Mouse (Mus musculus) right cerebral cortex, adult 2 months (tissue): ENCODE measurements at regions not wholly inside any gene's neighbourhood (a gene's known extent, or its start where the extent isn't known, plus 50 kb on each side); places are given as distances from the start of the nearest gene placed in this dataset.
A peak's percentile ranks its signal among the peaks of the same experiment; 100 is the strongest.

Source experiments
- DNase-seq, 2 experiments: peaks; one replicate each; pipeline ENCODE4 v3.0.0; 2021 to 2022; ENCODE audit warnings: low spot score in 2 of 2

- DNase-seq = no peak
Measured at GRCm38 (mm10) chr5:47185868-47186267, 797.1 kb upstream of the Slit2 start.

DNA sequence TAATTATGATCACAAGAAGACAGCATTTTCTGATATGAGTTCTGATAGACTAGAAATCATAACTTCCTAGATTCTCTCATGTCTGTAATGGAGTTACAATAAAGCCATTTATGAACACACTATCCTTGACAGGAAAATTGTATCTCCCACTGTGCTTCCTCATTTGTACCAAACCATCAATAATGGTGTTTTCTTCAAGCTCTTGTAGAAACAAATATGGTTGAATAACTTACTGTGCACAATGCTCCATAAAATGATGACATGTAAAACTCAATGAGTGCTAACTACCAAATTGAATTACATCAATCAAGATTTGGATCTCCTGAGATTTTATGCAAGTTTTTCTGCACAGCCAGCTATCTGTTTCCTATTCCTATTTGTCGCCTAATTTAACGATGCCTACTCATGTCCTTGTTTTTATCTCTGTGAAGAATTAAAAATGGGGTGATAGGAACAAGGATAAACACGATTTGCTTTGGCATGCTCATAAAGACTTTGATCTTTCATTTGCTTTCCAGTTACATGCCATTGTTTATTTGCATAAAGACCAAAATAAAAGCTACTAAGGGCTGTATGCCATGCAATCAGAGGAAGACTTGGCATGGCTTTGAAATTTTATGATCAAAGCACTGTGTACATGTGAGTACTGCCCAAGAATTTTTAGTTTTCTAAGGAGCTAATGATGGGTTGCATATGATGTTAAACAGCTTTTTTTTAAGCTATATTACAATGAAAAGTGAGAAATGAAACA lies 780.6 kb upstream of the Slit2 start:
- no peak for DNase-seq

DNA sequence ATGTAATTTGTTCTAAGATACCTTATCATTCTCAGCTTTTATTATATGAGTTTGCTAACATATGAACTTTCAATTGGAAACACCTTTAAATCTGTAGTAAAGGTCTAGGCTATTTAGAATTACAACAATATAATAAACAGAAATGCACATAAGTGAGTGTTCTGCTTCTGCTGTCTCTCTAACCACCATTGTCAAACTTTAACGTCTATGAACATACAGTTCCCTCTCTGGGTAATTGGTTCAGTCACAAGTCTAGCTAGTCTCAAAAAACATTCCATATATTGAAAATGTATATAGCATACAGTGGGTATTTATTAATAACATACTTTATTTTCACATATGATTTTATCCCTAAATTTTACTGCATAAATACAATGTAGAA lies 780.0 kb upstream of the Slit2 start:
- DNase-seq = no peak

DNA sequence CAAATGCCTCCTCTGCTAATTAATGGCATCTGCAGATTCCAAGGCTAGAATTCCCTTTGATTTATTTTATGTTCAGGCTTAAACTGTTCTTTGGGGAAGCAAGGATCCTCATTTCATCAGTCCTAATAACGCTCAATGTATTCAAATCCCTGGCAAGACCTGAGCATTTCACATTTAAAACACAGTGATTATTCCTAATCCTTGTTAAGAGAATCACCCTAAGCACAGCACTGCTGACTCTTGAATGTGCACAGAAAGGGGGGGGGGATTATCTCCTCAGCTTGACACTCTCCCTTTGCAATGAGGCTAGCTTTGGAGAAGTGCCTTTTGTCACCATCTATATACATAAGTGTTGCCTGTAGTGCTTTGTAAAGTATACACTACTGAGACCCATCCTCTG lies 772.4 kb upstream of the Slit2 start:
- no peak for DNase-seq

- DNase-seq = no peak
Measured at GRCm38 (mm10) chr5:47215421-47215820, 767.5 kb upstream of the Slit2 start.

GRCm38 (mm10) chr5:47225247-47225646 lies 757.7 kb upstream of the Slit2 start:
- DNase-seq = no peak

DNA sequence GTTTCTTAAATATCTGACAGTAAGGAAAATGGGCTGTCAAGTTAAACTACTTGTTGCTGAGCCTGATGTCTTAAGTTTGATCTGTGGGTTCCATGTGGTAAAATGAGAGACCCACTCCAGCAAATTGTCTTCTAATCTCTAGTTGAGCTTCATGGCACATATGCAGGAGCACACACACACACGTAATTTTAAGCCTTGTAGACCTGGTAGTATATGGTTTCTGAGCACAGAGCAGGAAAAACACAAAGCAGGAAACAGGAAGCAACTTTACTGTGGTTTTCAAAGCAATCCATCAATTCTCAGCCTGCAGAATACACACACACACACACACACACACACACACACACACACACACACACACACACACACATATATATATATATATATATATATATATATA lies 746.8 kb upstream of the Slit2 start:
- no peak for DNase-seq

GRCm38 (mm10) chr5:47240060-47240459 lies 742.9 kb upstream of the Slit2 start:
- no peak for DNase-seq

DNA sequence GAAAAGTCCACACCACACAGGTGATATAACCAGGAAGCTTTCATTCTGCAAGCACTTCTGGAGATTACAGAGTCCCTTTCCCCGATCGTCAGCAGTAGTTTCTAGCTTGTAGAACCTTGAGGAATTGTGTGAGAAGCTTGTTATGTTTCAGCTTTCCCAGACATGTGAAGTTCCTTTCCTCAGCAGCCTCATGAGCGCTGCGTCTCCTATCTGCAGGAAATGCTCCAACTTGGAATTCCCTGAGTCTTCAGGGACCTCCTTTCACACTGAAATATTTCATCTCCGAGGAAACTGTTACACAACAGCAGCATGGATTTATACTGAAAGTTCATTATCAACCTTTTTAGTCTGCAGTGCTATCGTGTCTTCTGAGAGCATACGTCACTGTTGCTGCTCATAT lies 742.4 kb upstream of the Slit2 start:
- peak; percentile 15 to 23 for DNase-seq

DNA sequence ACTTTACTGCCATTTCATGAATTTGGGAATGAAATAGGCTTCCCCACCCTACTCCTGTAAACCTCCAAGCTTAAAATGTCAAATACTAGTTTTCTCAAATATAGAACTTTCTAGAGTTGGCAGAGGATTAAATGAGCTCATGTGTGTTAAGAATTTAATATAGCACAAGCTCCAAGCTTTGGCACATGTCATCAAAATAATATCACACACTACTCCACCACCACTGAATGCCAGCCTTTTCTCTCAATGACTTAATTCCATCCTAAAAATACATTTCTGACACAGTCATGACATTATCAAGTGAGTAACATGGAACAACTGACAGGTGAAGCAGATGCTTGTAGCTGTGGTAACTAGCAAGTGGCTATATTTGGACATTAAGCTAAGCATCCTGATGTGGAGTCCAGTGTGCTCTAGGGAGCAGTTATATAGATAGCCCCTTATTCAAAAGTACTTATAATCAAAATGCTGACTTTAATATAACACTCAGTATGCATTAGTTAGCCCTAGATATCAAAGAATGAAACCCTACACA lies 728.0 kb upstream of the Slit2 start:
- no peak for DNase-seq

DNA sequence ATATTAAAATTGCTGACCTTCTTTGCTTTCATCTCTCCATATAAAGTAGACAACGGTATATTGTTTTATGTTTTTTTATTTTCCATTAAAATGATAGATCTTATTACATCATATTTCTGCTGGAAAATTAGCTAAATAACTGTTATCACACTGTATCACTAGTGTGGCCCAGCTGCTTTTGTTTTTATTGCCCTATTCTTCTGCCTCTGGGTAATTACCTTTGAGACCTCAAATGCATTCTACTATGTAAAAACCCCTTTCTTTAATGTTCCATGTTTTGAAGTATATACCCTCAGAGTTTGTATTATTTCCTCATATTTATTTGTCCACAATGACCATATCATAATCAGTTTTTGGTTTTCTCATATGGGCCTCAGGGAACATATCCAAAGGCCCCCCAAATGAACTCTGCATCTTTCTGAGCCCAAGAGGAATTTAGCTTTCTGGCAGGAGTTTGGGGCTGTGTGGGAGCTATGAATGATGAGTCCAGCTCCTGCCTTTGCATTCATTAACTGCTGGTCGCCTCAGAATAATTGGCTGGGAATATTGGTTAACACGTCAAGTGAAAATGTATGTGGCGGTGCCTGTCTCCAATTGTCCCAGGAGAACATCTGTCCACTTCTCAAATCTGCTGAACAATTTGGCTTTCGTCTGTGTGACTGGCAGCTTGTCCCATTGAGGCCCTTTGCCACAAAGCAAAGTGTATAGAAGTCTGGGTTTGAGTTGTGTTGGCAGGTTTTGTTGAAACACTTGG lies 721.1 kb upstream of the Slit2 start:
- DNase-seq = no peak

- DNase-seq = no peak
Measured at GRCm38 (mm10) chr5:47272642-47273041, 710.3 kb upstream of the Slit2 start.

- DNase-seq = no peak
Measured at GRCm38 (mm10) chr5:47273389-47274255, 709.3 kb upstream of the Slit2 start.

DNA sequence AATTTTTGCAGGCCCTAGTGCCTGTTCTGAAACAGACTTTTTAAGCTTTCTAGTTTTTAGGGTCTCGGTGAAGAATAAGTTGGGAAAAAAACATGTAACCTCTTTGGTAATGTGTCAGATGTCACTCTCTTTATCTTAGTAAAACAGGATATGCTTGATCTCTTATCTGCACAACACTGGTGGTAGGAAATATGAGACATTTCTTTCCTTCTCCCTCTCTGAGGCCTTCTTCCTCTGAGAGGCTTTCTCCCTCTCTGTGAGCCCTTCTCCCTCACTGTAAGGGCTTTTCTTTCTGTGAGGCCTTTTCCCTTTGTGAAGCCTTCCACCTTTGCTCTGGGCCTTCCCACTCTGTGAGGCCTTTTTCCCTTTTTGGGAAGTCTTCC lies 708.7 kb upstream of the Slit2 start:
- no peak for DNase-seq

DNA sequence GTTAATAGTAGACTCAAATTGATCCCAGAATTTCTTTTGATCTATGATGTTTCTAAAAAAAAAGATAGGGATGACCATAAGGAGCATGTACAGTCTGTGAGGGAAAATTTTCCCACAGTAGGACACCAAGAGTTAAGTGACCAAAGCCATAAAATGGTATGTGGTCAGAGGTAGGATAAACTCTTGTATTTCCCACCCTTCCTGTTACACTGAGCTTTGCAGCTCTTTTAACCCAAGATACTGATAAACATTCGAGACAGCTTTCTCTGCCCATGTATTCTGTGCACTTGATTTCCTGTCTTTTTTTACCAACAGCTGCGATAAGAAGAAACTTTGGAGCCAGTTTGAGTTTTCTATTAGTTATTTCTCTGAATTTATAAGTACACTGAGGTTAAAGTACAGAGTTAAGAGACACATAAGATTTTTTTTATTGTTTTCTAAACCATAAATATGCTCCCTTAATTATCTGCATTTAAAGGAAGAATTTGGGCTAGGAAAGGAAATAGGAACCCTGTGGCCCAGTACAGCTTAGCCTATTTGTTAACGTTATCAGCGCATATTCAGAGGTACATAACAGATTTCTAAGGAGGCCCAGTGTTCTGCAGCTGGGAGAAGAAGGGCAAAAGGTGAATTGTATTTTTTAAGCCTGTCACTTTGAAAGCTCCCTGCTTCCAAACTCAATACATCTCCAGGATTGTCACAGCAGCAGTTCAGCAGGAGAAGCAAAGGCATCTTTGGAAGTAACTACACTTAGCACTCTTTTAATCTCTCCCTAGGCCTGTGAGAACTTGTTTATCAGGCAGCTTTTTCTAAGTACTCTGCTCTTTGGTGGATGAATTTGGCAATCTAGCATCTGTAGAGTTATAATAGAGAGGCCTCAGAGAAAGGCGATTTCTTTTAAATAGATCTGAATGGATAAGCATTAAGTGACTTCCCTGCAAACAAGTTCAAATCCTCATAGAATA lies 706.4 kb upstream of the Slit2 start:
- no peak for DNase-seq

GRCm38 (mm10) chr5:47279630-47280029 lies 703.3 kb upstream of the Slit2 start:
- DNase-seq = no peak

DNA sequence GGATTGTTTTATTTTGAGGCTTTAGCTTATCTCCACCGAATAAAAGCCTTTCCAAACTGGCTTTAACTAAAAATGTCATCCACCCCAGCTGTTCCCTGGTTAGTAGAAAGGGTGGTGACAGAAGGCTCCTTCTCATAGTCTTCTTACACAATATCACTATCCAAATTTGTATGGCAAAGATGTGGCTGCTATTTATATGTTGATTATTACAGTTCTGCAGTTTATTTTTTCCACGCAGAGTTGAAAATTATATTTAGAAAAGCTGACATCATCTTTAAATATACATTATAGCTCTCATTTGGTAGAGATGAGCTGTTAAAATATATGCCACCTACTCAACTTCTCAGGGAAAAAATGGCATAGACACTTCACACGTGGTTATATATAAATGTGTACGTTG lies 683.3 kb upstream of the Slit2 start:
- DNase-seq = peak in 1 of 2 experiments; percentile 41

DNA sequence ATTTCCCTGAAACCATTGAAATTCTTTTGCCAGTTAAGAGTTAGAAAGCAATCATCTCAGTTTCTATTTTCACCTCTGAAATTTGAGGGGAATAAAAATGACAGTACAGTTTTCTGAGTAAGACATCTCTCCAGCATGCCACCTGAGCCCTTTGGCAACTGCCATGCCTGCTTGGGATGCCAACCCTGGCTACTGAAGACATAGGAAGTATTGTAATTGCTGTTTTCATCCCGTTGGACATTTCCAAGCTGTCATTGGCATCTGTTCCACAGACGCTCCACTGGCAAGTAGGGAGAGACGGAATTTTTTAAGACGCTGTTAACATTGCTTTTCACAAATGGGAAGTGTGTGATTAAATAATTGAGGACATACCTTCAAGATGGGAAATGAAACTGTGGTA lies 665.4 kb upstream of the Slit2 start:
- DNase-seq = no peak

GRCm38 (mm10) chr5:47318147-47318546 lies 664.8 kb upstream of the Slit2 start:
- no peak for DNase-seq

DNA sequence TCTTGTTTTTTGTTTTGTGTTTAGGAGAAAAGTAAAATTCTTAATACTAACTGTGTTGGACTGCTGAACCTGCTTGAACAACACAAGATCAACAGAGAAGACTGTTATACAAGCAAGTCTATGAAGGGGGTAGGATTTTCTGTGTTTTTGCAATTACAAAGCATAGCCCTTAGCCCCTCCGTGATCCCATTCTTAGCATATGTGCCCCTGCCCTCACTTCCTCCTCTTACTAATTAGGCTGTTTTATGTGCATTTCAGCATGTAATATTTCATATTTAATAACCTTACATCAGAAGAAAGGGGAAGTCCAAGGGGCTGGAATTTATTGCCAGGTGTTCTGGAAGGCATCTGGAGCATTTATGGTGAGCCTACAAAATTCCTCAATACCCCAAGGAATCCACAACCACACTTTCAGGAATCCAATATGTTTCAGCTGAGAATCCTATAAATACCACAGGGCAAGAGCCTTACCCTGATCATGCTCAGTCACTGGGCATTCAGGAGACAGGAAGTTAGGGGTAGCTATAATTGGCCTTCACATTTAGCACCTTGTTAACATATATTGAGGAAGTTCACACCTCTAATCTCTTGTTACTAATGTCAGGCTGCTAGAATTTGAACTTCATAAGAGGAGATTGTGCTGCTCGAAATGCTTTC lies 660.3 kb upstream of the Slit2 start:
- no peak for DNase-seq

- DNase-seq = no peak
Measured at GRCm38 (mm10) chr5:47334299-47334698, 648.6 kb upstream of the Slit2 start.
